In the genomic region with DNA sequence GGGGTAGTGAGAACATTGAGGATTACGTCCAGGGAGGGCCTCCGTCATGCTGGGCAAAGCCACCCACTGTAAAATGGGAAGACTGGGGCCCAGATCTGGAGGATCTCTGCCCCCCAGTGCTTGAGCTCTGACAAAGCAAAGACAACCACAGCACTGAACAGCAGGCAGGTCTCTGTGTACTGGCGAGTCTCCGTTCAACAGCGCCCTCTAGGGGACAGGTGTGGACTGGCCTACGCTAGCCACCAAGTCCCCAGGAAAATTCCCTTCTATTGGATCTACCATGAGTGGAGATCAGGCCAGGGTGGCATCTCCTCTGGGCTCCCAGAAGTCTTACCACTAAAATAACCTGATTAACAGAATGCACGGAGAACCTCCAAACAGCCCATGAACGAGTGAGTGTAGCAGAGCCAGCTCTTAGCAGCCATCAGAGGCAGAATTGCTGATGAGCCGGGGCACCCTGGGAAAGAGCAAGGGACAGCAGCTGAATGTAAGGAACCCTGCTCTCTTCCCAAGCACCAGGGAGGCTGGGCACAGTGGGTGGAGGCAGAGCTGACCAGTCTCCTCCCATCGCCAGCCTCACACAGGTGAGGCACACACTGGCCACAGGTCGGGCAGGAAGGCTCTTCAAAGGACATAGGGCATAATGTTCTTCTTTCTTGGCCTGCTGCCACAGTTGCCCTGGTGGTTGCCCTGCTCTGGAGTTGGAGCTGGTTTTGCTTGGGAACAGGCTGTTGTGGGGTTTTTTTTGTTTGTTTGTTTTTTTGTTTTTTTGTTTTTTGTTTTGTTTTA, we compare ENCODE assay signal across 9 mouse cellular contexts. TPM values are rescaled to one million over a fixed set of nuclear protein-coding genes. Genes with fewer than 3 reads are reported as not detected.
A peak's percentile ranks its signal among the peaks of the same experiment; 100 is the strongest.
DNase-seq lines count a peak whose midpoint lies in the region; ATAC-seq lines count a peak whose summit lies in the region.
"Had no signal": no experiment of that assay in that cellular context is flagged by ENCODE, and none has a peak within 500 bp of the region (broad histone marks: within the 10 kb centered on the region; RNA-seq: fewer than 3 reads in every experiment).

No protein-coding gene starts in this region.

- H3K9me3 ChIP-seq in forebrain, embryonic 14.5 days (replicated peaks; ENCODE audit: control insufficient read depth, low read length): no peaks in the 10 kb centered on the region
- H3K9me3 ChIP-seq in forebrain, embryonic 16.5 days (ENCODE audit: control insufficient read depth, low read length): no peaks in the 10 kb centered on the region
- no peaks in the 10 kb centered on the region for H3K9me3 ChIP-seq in neural tube, embryonic 11.5 days (ENCODE audit: control insufficient read depth, low read length)

- 30% methylated on average over 11 of the region's 11 CpGs for WGBS in forebrain, embryonic 14.5 days
- WGBS in forebrain, embryonic 16.5 days: 36% methylated on average over 11 of the region's 11 CpGs
- 32% methylated on average over 11 of the region's 11 CpGs for WGBS in neural tube, embryonic 11.5 days

- no peaks in the 10 kb centered on the region for H3K4me1 ChIP-seq in forebrain, embryonic 14.5 days (ENCODE audit: control insufficient read depth, insufficient read depth, low read length)
- H3K4me1 ChIP-seq in forebrain, embryonic 16.5 days (replicated peaks; ENCODE audit: control insufficient read depth, insufficient read depth, low read length): no peaks in the 10 kb centered on the region
- H3K4me1 ChIP-seq in neural tube, embryonic 11.5 days (ENCODE audit: control insufficient read depth, insufficient read depth, low read length): no peaks in the 10 kb centered on the region

- no peak for ATAC-seq in forebrain, embryonic 14.5 days
- no peak for ATAC-seq in forebrain, embryonic 16.5 days
- no peak for ATAC-seq in neural tube, embryonic 11.5 days (ENCODE audit: insufficient read depth, low FRiP score, low TSS enrichment)

- no peak overlapping the region for H3K27ac ChIP-seq in forebrain, embryonic 14.5 days (ENCODE audit: low read depth, low read length)
- H3K27ac ChIP-seq in forebrain, embryonic 16.5 days (ENCODE audit: low read length): no peak overlapping the region
- no peak overlapping the region for H3K27ac ChIP-seq in neural tube, embryonic 11.5 days (ENCODE audit: low read depth, low read length)

- no peak overlapping the region for H3K4me3 ChIP-seq in forebrain, embryonic 14.5 days (ENCODE audit: low read depth, low read length)
- H3K4me3 ChIP-seq in forebrain, embryonic 16.5 days (replicated peaks; ENCODE audit: low read length): no peak overlapping the region
- no peak overlapping the region for H3K4me3 ChIP-seq in neural tube, embryonic 11.5 days (ENCODE audit: low read depth, low read length)

- DNase-seq in forebrain, embryonic 14.5 days (ENCODE audit: low spot score): peak; percentile 23
- DNase-seq in spleen, postnatal 10 days (ENCODE audit: low spot score in 2 of 2): peak; percentile 8 to 41
- DNase-seq in spleen, postnatal 36 days (ENCODE audit: low spot score in 2 of 2): no peak
- peak; percentile 3 for DNase-seq in embryo, embryonic 11.5 days (ENCODE audit: low read depth, low spot score)
- DNase-seq in kidney, postnatal 25 days: peak; percentile 84 to 93
- DNase-seq in neural tube, embryonic 11.5 days (ENCODE audit: low spot score): peak; percentile 37
- no peak for DNase-seq in adipocyte (ENCODE audit: low spot score)

- H3K27me3 ChIP-seq in forebrain, embryonic 14.5 days (replicated peaks; ENCODE audit: control insufficient read depth, insufficient read depth, low read length): no peaks in the 10 kb centered on the region
- H3K27me3 ChIP-seq in forebrain, embryonic 16.5 days (replicated peaks; ENCODE audit: control insufficient read depth, insufficient read depth, low read length): no peaks in the 10 kb centered on the region
- H3K27me3 ChIP-seq in neural tube, embryonic 11.5 days (ENCODE audit: control insufficient read depth, insufficient read depth, low read length): no peaks in the 10 kb centered on the region

- H3K9ac ChIP-seq in forebrain, embryonic 14.5 days (ENCODE audit: low read length): no peak overlapping the region
- H3K9ac ChIP-seq in forebrain, embryonic 16.5 days (replicated peaks; ENCODE audit: low read depth, low read length): no peak overlapping the region
- H3K9ac ChIP-seq in neural tube, embryonic 11.5 days (ENCODE audit: low read length): no peak overlapping the region

- H3K36me3 ChIP-seq in forebrain, embryonic 14.5 days (ENCODE audit: control insufficient read depth, insufficient read depth, low read length): no peaks in the 10 kb centered on the region
- no peaks in the 10 kb centered on the region for H3K36me3 ChIP-seq in forebrain, embryonic 16.5 days (ENCODE audit: control insufficient read depth, insufficient read depth)
- H3K36me3 ChIP-seq in neural tube, embryonic 11.5 days (ENCODE audit: control insufficient read depth, insufficient read depth, low read length): no peaks in the 10 kb centered on the region
- H3K36me3 ChIP-seq: G1E had no signal

- no peak overlapping the region for H3K4me2 ChIP-seq in forebrain, embryonic 14.5 days (ENCODE audit: low read length)
- no peak overlapping the region for H3K4me2 ChIP-seq in forebrain, embryonic 16.5 days (ENCODE audit: low read length)
- no peak overlapping the region for H3K4me2 ChIP-seq in neural tube, embryonic 11.5 days (ENCODE audit: low read depth)

RNA-seq across cellular contexts. Expression of a gene that starts 16.5 kb away (rescaled TPM):
- polyA plus RNA-seq in forebrain, embryonic 14.5 days (2014; fragmentation: Nextera tagmentation; extraction: Ambion mirVana): not detected in 2 replicates
- polyA plus RNA-seq in forebrain, embryonic 16.5 days (2015; fragmentation: Nextera tagmentation; extraction: Ambion mirVana): 0.18 TPM in 1 of 2 replicates, not detected in the other
- not detected in 2 replicates for polyA plus RNA-seq in neural tube, embryonic 11.5 days (2014; fragmentation: Nextera tagmentation; extraction: Ambion mirVana)
- polyA plus RNA-seq: G1E had no signal

RNA-seq across cellular contexts. Expression of a gene that starts 33.4 kb away (rescaled TPM):
- polyA plus RNA-seq in forebrain, embryonic 14.5 days (2014; fragmentation: Nextera tagmentation; extraction: Ambion mirVana): not detected in 2 replicates
- not detected in 2 replicates for polyA plus RNA-seq in forebrain, embryonic 16.5 days (2015; fragmentation: Nextera tagmentation; extraction: Ambion mirVana)
- polyA plus RNA-seq in neural tube, embryonic 11.5 days (2014; fragmentation: Nextera tagmentation; extraction: Ambion mirVana): not detected in 2 replicates
- polyA plus RNA-seq: G1E had no signal

RNA-seq across cellular contexts. Expression of a gene that starts 35.5 kb away (rescaled TPM):
- polyA plus RNA-seq in forebrain, embryonic 14.5 days (2014; fragmentation: Nextera tagmentation; extraction: Ambion mirVana): 1.3 TPM in 2 replicates
- polyA plus RNA-seq in forebrain, embryonic 16.5 days (2015; fragmentation: Nextera tagmentation; extraction: Ambion mirVana): 1.3 and 1.7 TPM in 2 replicates
- polyA plus RNA-seq in neural tube, embryonic 11.5 days (2014; fragmentation: Nextera tagmentation; extraction: Ambion mirVana): 1.2 and 1.4 TPM in 2 replicates
- polyA plus RNA-seq: G1E had no signal

Comparison
In these comparisons a context has a peak if more than half of its experiments do, and no peak if none do; other contexts are left out.
1. DNase-seq: peak in forebrain, embryonic 14.5 days (single experiment), spleen, postnatal 10 days (2 of 2), embryo, embryonic 11.5 days (single experiment), kidney, postnatal 25 days (2 of 2) and neural tube, embryonic 11.5 days (single experiment); none in spleen, postnatal 36 days (0 of 2) and adipocyte (single experiment).